Comparison of ENCODE assay signal across 8 mouse cellular contexts in the genomic region with DNA sequence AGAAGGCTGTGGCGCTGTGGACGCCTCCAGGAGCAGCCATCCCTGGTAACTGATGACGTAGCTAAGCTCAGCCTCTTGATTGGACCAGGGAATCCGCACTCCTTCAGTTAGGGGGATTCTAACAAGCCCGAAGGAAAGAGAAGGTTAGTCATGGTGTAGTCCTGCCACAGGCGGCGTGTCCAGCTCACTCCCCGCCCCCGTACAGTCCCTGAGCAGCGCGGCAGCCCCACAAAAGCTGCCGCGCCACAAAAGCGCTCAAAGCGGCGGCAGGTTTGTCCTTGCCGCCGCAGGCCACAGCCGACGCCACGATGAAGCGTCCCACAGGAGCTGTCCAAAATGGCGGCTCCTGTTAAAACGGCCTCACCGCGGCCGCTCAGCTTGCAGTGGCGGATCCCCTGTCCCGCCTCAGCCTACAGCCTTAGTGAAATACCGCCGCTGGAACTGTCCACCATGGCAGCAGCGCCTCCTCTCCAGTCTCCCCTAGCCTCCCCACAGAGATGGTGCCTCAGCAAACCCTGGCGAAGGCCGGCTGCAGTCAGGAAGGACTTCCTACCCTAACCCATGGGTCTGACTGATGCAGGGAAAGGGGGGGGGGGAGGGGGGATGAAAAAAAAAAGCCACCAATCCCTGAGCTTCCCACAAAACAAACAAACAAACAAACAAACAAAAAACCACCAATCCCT. TPM values are rescaled to one million over a fixed set of nuclear protein-coding genes. Genes with fewer than 3 reads are reported as not detected.
DNase-seq lines count a peak whose midpoint lies in the region; ATAC-seq and TF ChIP-seq lines count a peak whose summit lies in the region.

A gene (plus strand): TSS at position 110 of the 683 bp plus-strand sequence.

- peak within 1 kb of the TSS; percentile 65 for H3K4me2 ChIP-seq in forebrain, embryonic 13.5 days
- H3K4me2 ChIP-seq in liver, embryonic 15.5 days: peak within 1 kb of the TSS; percentile 74
- peak within 1 kb of the TSS; percentile 60 for H3K4me2 ChIP-seq in neural tube, embryonic 12.5 days (replicated peaks)
- H3K4me2 ChIP-seq in stomach, postnatal 0 days (replicated peaks; ENCODE audit: low read depth): peak within 1 kb of the TSS; percentile 77

- peak within 1 kb of the TSS; percentile 58 for H3K4me3 ChIP-seq in forebrain, embryonic 13.5 days
- H3K4me3 ChIP-seq in liver, embryonic 15.5 days (replicated peaks): peak within 1 kb of the TSS; percentile 50
- peak within 1 kb of the TSS; percentile 53 for H3K4me3 ChIP-seq in neural tube, embryonic 12.5 days
- H3K4me3 ChIP-seq in stomach, postnatal 0 days (ENCODE audit: low read depth, low read length): peak within 1 kb of the TSS; percentile 48

- H3K27me3 ChIP-seq in forebrain, embryonic 13.5 days: no peaks in the 10 kb centered on the region
- peaks cover 23% of the 10 kb centered on the region for H3K27me3 ChIP-seq in liver, embryonic 15.5 days
- H3K27me3 ChIP-seq in neural tube, embryonic 12.5 days (replicated peaks): no peaks in the 10 kb centered on the region
- no peaks in the 10 kb centered on the region for H3K27me3 ChIP-seq in stomach, postnatal 0 days (ENCODE audit: control insufficient read depth, insufficient read depth, low read length)

- DNase-seq in CD4-positive helper T cell, adult 2 months (ENCODE audit: low read depth, low spot score): peak; percentile 83
- DNase-seq in c-Kit-positive CD71-negative TER-119-negative erythroid progenitor cells, embryonic 14.5 days (ENCODE audit: low read depth): peak; percentile 73
- DNase-seq in heart, postnatal 10 days: peak; percentile 75 to 81
- DNase-seq in kidney, postnatal 4 days: peak; percentile 81 to 89
- peak; percentile 69 for DNase-seq in stomach, postnatal 0 days (ENCODE audit: low spot score)

- H3K27ac ChIP-seq in forebrain, embryonic 13.5 days: peak within 1 kb of the TSS; percentile 97
- H3K27ac ChIP-seq in liver, embryonic 15.5 days (replicated peaks): no peak within 1 kb of the TSS
- H3K27ac ChIP-seq in neural tube, embryonic 12.5 days: peak within 1 kb of the TSS; percentile 95
- H3K27ac ChIP-seq in stomach, postnatal 0 days (replicated peaks): peak within 1 kb of the TSS; percentile 75

- TF ChIP-seq EP300 in stomach, postnatal 0 days (optimal IDR thresholded peaks at IDR 0.05): no peak

- no peaks in the 10 kb centered on the region for H3K36me3 ChIP-seq in forebrain, embryonic 13.5 days (ENCODE audit: poor library complexity, severe bottlenecking)
- no peaks in the 10 kb centered on the region for H3K36me3 ChIP-seq in liver, embryonic 15.5 days (replicated peaks)
- no peaks in the 10 kb centered on the region for H3K36me3 ChIP-seq in neural tube, embryonic 12.5 days
- H3K36me3 ChIP-seq in stomach, postnatal 0 days (ENCODE audit: control insufficient read depth, insufficient read depth, low read length): no peaks in the 10 kb centered on the region

- TF ChIP-seq CTCF in stomach, postnatal 0 days (IDR thresholded peaks at IDR 0.05; ENCODE audit: low read depth): no peak

- intact Hi-C loops in heart, postnatal 10 days (cut with DNase I): no loop called here

- peak; percentile 98 for ATAC-seq in forebrain, embryonic 13.5 days
- ATAC-seq in liver, embryonic 15.5 days (ENCODE audit: insufficient read depth): peak; percentile 64
- peak; percentile 98 for ATAC-seq in neural tube, embryonic 12.5 days (ENCODE audit: low FRiP score, low read depth)
- ATAC-seq in stomach, postnatal 0 days (ENCODE audit: low FRiP score, low TSS enrichment): peak; percentile 93

- peak within 1 kb of the TSS; percentile 84 for H3K9ac ChIP-seq in forebrain, embryonic 13.5 days
- peak within 1 kb of the TSS; percentile 37; the same call in 1 of the 2 replicates for H3K9ac ChIP-seq in liver, embryonic 15.5 days
- peak within 1 kb of the TSS; percentile 77 for H3K9ac ChIP-seq in neural tube, embryonic 12.5 days
- peak within 1 kb of the TSS; percentile 63 for H3K9ac ChIP-seq in stomach, postnatal 0 days (ENCODE audit: low read length)

- WGBS in forebrain, embryonic 13.5 days: 5% methylated on average over 34 of the region's 34 CpGs
- WGBS in liver, embryonic 15.5 days (ENCODE audit: insufficient replicate concordance): 7% methylated on average over 34 of the region's 34 CpGs
- 4% methylated on average over 34 of the region's 34 CpGs for WGBS in neural tube, embryonic 12.5 days
- whole genome bisulfite sequencing in stomach, postnatal 0 days: 8% methylated on average over 32 of the region's 34 CpGs

- no peaks in the 10 kb centered on the region; the same call in 1 of the 2 replicates for H3K4me1 ChIP-seq in forebrain, embryonic 13.5 days
- H3K4me1 ChIP-seq in liver, embryonic 15.5 days (replicated peaks): 0 out of 2 replicates have a peak, but pooled peaks cover 4% of the 10 kb centered on the region
- peaks cover 4% of the 10 kb centered on the region; the same call in 1 of the 2 replicates for H3K4me1 ChIP-seq in neural tube, embryonic 12.5 days
- H3K4me1 ChIP-seq in stomach, postnatal 0 days (replicated peaks; ENCODE audit: control insufficient read depth, insufficient read depth): no peaks in the 10 kb centered on the region

- H3K9me3 ChIP-seq in forebrain, embryonic 13.5 days (replicated peaks): no peaks in the 10 kb centered on the region
- no peaks in the 10 kb centered on the region for H3K9me3 ChIP-seq in liver, embryonic 15.5 days (replicated peaks)
- no peaks in the 10 kb centered on the region for H3K9me3 ChIP-seq in neural tube, embryonic 12.5 days
- no peaks in the 10 kb centered on the region for H3K9me3 ChIP-seq in stomach, postnatal 0 days (ENCODE audit: control insufficient read depth, low read length)

RNA-seq across cellular contexts. Expression of the gene that starts here (rescaled TPM):
- 2.4 and 2.6 TPM in 2 replicates for polyA plus RNA-seq in forebrain, embryonic 13.5 days (2015; fragmentation: Nextera tagmentation; extraction: Ambion mirVana)
- not detected for total RNA-seq in heart, postnatal 10 days (2021)
- polyA plus RNA-seq in liver, embryonic 15.5 days (2015; fragmentation: Nextera tagmentation; extraction: Ambion mirVana): not detected in 2 replicates
- 1.4 and 1.6 TPM in 2 replicates for polyA plus RNA-seq in neural tube, embryonic 12.5 days (2016; fragmentation: Nextera tagmentation; extraction: Ambion mirVana)
- polyA plus RNA-seq in stomach, postnatal 0 days (2015; fragmentation: Nextera tagmentation; extraction: Ambion mirVana): 0.59 and 0.86 TPM in 2 replicates

Comparison
In these comparisons a context has a peak if more than half of its experiments do, and no peak if none do; other contexts are left out.
1. Peak in DNase-seq in heart, postnatal 10 days; RNA of the gene not detected or under 1 TPM.
2. Peak in ATAC-seq, H3K4me3 ChIP-seq, H3K9ac ChIP-seq and H3K4me2 ChIP-seq in liver, embryonic 15.5 days; RNA of the gene not detected or under 1 TPM.
3. Peak in DNase-seq, ATAC-seq, H3K4me3 ChIP-seq, H3K27ac ChIP-seq, H3K9ac ChIP-seq and H3K4me2 ChIP-seq in stomach, postnatal 0 days; RNA of the gene not detected or under 1 TPM.